Mouse (Mus musculus) frontal cortex, postnatal 10 days (tissue): Measurements from ENCODE around the gene Blcap.

Source experiments
- DNase-seq, 2 experiments: peaks; one replicate each; pipeline ENCODE4 v3.0.0; 2022; ENCODE audit warnings: low spot score in 2 of 2, mixed read lengths in 1 of 2

Gene Blcap

GRCm38 (mm10) chr2:157520496-157520895 is 50.6 kb downstream of the Blcap start:
- peak in 1 of 2 experiments; percentile 50 for DNase-seq

- DNase-seq: no peak
These were observed 51.6 kb downstream of the Blcap start for GRCm38 (mm10) chr2:157519452-157519851.

- no peak for DNase-seq
These were observed 52.6 kb downstream of the Blcap start for GRCm38 (mm10) chr2:157518451-157518850.

- DNase-seq: no peak
These were observed 53.5 kb downstream of the Blcap start for GRCm38 (mm10) chr2:157517526-157517925.

- no peak for DNase-seq
These were observed 56.7 kb downstream of the Blcap start for GRCm38 (mm10) chr2:157514353-157514752.

- DNase-seq: no peak
These were observed 57.3 kb downstream of the Blcap start for GRCm38 (mm10) chr2:157513737-157514208.

- no peak for DNase-seq
These were observed 58.2 kb downstream of the Blcap start for GRCm38 (mm10) chr2:157512859-157513258.

GRCm38 (mm10) chr2:157510031-157510430 is 61.0 kb downstream of the Blcap start:
- no peak for DNase-seq

GRCm38 (mm10) chr2:157509182-157509581 is 61.9 kb downstream of the Blcap start:
- DNase-seq: no peak

- DNase-seq: peak; percentile 60 to 65
These were observed 64.3 kb downstream of the Blcap start for GRCm38 (mm10) chr2:157506779-157507178.
